Mouse (Mus musculus) forebrain, postnatal 0 days (tissue): ENCODE results near the gene Cd244a. TPM values are rescaled to one million over a fixed set of nuclear protein-coding genes. Genes with fewer than 3 reads are reported as not detected.

Experiments used
- ATAC-seq: fragments of 200-750 bp; cut with Nextera tagmentation; 2 replicates; pipeline ENCODE4 v1.8.0; 2017; ENCODE audit warnings: mild to moderate bottlenecking, moderate library complexity
- DNase-seq: peaks from one replicate; pipeline ENCODE4 v3.0.0-alpha.2; 2015
- H3K27ac ChIP-seq: fragments of 300-500 bp; sonication (generic); 2 replicates; pipeline ENCODE4 v1.5.1; 2014; ENCODE audit warnings: low read depth, mild to moderate bottlenecking, antibody characterized with exemption, low read length, moderate library complexity, mixed read lengths
- H3K27me3 ChIP-seq: fragments of 300-500 bp; sonication (generic); 2 replicates; pipeline ENCODE4 v1.6.1; 2014; ENCODE audit warnings: mild to moderate bottlenecking, low read length, mixed read lengths; ENCODE audit not compliant: insufficient read depth
- H3K36me3 ChIP-seq: fragments of 300-500 bp; sonication (generic); 2 replicates; pipeline ENCODE4 v1.6.1; 2014; ENCODE audit warnings: mild to moderate bottlenecking, moderate library complexity; ENCODE audit not compliant: insufficient read depth
- H3K4me1 ChIP-seq: fragments of 300-500 bp; sonication (generic); 2 replicates; pipeline ENCODE4 v1.6.1; 2014; ENCODE audit warnings: antibody characterized with exemption; ENCODE audit not compliant: insufficient read depth
- H3K4me2 ChIP-seq: fragments of 300-500 bp; sonication (generic); 2 replicates; pipeline ENCODE4 v1.6.1; 2014; ENCODE audit warnings: low read depth, mild to moderate bottlenecking, moderate library complexity
- H3K4me3 ChIP-seq: fragments of 300-500 bp; sonication (generic); 2 replicates; pipeline ENCODE4 v1.5.1; 2014; ENCODE audit warnings: low read depth, low read length, mixed read lengths
- H3K9ac ChIP-seq: fragments of 300-500 bp; sonication (generic); 2 replicates; pipeline ENCODE4 v1.6.1; 2014; ENCODE audit warnings: mild to moderate bottlenecking
- H3K9me3 ChIP-seq: fragments of 300-500 bp; sonication (generic); 2 replicates; pipeline ENCODE4 v1.6.1; 2016; ENCODE audit warnings: low read length
- CTCF ChIP-seq: sonication (generic); IDR thresholded peaks from 2 replicates; pipeline ENCODE4 v1.5.1; 2016; ENCODE audit warnings: antibody characterized with exemption, control low read depth, low read depth
- WGBS: fragments of 180-500 bp; shearing (Covaris S2); extraction: QIAGEN DNeasy Blood & Tissue Kit; methylation state at CpG from one replicate; pipeline ENCODE4 v1.1.7; 2014; 5-methylcytosine and 5-hydroxymethylcytosine counted together
- polyA plus RNA-seq: library from polyadenylated mRNA; unstranded; fragments of >200 nt; fragmentation: Nextera tagmentation; extraction: Ambion mirVana; gene quantifications from 2 replicates; pipeline ENCODE4 v1.2.1, GENCODE M21; 2015
- total RNA-seq: library from RNA; depleted of rRNA; stranded (reverse); fragments of >200 nt; gene quantifications from 2 replicates; pipeline ENCODE4 v1.2.3, GENCODE M21; 2014; rRNA removed

Gene Cd244a
- total RNA-seq = not detected in 2 replicates
- not detected in 2 replicates for polyA plus RNA-seq

DNA sequence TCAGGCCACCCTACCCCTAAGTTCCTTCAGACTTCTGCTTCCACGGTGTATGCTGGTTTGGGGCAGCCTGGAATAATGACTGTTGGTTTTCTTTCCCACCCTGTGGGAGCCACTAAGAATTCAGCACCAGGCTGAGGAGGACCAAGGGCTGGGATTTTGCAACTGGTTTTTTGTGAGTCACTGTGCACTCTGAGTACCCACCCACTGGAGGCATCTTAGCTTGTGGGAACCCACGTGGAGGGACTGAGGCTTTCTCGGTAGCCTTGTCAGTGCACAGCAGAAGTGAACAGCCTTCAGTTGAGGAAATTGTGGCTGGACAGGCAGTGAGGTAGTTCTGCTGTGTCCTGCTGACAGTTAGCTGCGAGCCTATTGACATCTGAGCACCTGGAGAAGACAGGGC is at the start of gene Cd244a:
Cd244a (plus strand) TSS at position 296 of the 400 bp plus-strand sequence.
- Histone ChIP-seq H3K9me3 (no peaks in the 10 kb centered on the region), H3K4me2 (no peak within 1 kb of the TSS), H3K27ac (no peak within 1 kb of the TSS), H3K4me1 (no peaks in the 10 kb centered on the region), H3K36me3 (no peaks in the 10 kb centered on the region), H3K9ac (no peak within 1 kb of the TSS), H3K27me3 (no peaks in the 10 kb centered on the region), H3K4me3 (no peak within 1 kb of the TSS)
- no peak for ATAC-seq
- WGBS = 78% methylated on average over 4 of the region's 4 CpGs
- TF ChIP-seq CTCF = no peak
- no peak for DNase-seq

DNA sequence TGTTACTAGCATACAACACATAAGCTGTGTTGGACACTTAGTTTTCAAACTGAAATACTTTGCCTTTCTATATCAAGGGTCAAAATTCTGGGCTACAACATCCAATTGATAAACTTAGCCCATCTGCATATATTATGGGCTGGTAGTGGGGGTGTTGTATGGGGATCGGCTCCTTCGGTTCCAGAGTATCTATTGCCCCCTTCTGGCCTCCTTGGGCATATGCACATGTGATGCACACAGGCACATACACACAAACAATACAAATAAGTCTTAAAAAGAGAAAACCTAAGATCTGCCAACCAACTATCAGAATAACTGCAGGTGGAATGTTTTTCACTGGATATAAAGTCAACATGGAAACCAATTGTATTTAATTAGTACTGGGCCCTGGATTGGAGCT is 45.8 kb upstream of the Cd244a start:
- 90% methylated on average over 2 of the region's 2 CpGs for WGBS
- no peak for ATAC-seq
- no peak overlapping the region for H3K4me2 ChIP-seq
- no peak overlapping the region for H3K4me3 ChIP-seq
- no peaks in the 10 kb centered on the region for H3K4me1 ChIP-seq
- H3K9me3 ChIP-seq = no peaks in the 10 kb centered on the region
- H3K27me3 ChIP-seq = no peaks in the 10 kb centered on the region
- DNase-seq = no peak
- H3K9ac ChIP-seq = no peak overlapping the region
- H3K27ac ChIP-seq = no peak overlapping the region
- no peaks in the 10 kb centered on the region for H3K36me3 ChIP-seq
- TF ChIP-seq CTCF = peak; percentile 10; the same call in 1 of the 2 replicates

DNA sequence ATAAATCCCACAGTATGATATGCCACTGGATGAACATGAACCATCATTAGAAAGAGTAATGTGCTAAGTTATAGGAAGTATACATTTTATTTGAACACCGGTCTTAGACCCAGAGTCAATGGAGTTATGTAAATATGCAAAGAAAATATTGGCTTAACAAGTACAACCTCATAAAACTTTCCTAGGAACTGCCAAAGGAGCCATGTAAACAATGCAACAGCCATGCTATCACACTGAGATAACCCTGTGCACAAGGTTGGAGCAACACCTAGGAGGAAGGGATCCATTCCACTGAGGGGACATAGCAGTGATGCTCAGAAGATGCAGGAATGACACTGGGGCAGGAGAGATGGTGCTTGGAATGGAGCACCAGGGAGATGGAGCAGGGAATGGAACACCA is 45.2 kb upstream of the Cd244a start:
- ATAC-seq = no peak
- Histone ChIP-seq H3K4me3 (no peak overlapping the region), H3K4me2 (no peak overlapping the region), H3K36me3 (no peaks in the 10 kb centered on the region), H3K27me3 (no peaks in the 10 kb centered on the region), H3K9ac (no peak overlapping the region), H3K4me1 (no peaks in the 10 kb centered on the region), H3K9me3 (no peaks in the 10 kb centered on the region), H3K27ac (no peak overlapping the region)
- WGBS = 94% methylated on average over 1 of the region's 1 CpGs
- no peak for TF ChIP-seq CTCF
- DNase-seq = no peak

DNA sequence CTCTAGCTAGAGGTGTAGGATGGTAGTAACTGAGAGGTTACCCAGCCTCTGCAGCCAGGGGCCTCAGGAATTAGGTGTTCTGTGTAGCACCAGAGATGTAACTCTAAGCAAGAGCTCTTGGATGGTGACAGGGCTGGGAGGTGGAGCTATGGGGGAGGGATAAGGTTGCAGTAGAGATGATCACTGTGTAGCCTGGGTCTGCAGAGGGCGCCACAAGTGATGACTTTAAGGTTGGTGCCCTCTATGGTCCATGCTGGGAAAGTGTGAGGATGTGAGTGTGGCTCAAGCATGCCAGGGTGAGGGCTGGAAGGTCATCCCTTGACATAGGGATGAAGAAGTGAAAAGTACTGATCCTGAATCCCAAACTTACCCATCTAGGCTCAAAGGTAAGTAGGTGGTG is 44.0 kb upstream of the Cd244a start:
- H3K27me3 ChIP-seq = no peaks in the 10 kb centered on the region
- no peak overlapping the region for H3K4me2 ChIP-seq
- H3K36me3 ChIP-seq = no peaks in the 10 kb centered on the region
- no peak for DNase-seq
- no peak overlapping the region for H3K9ac ChIP-seq
- no peak for TF ChIP-seq CTCF
- no peaks in the 10 kb centered on the region for H3K9me3 ChIP-seq
- no peaks in the 10 kb centered on the region for H3K4me1 ChIP-seq
- no peak overlapping the region for H3K27ac ChIP-seq
- WGBS = 14% methylated on average over 1 of the region's 1 CpGs
- no peak overlapping the region for H3K4me3 ChIP-seq
- no peak for ATAC-seq

DNA sequence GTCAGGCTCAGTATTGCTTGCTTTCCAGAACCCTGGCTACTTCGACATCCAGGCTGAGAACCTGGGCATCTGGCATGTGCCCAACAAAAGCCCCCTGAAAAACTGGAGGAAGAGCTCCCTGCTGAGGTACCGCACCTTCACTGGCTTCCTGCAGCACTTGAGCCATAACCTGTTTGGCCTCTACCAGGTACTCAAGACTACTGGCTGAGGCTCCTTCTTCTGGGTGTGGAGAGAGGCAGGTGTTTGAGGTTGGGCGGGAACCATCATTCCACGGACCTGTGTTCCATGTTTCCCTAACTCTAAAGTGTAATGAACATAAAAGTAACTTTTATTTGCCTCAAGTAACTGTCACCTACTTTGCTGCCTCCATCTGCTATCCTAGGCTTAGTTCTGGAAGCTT is 43.4 kb upstream of the Cd244a start:
- no peaks in the 10 kb centered on the region for H3K9me3 ChIP-seq
- no peak for TF ChIP-seq CTCF
- H3K36me3 ChIP-seq = no peaks in the 10 kb centered on the region
- no peak overlapping the region for H3K27ac ChIP-seq
- H3K27me3 ChIP-seq = no peaks in the 10 kb centered on the region
- no peak overlapping the region for H3K4me2 ChIP-seq
- ATAC-seq (no peak), DNase-seq (no peak)
- no peaks in the 10 kb centered on the region for H3K4me1 ChIP-seq
- WGBS = 85% methylated on average over 4 of the region's 4 CpGs
- H3K9ac ChIP-seq = no peak overlapping the region
- no peak overlapping the region for H3K4me3 ChIP-seq

DNA sequence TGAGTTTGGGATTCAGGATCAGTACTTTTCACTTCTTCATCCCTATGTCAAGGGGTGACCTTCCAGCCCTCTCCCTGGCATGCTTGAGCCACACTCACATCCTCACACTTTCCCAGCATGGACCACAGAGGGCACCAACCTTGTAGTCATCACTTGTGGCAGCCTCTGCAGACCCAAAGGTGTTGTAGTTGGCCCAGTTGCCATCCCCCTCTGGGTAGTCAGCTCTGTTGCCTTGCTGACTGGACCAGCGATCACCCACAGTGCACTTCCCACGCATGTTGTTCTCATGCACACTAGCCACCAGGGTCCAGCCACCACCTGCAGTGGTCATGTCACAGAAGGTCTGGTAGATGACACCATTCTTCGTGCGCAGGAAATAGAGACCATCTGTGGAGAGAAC is 27.6 kb upstream of the Cd244a start:
- H3K4me1 ChIP-seq = no peaks in the 10 kb centered on the region
- DNase-seq (no peak), ATAC-seq (no peak)
- H3K4me3 ChIP-seq = no peak overlapping the region
- no peak overlapping the region for H3K9ac ChIP-seq
- no peaks in the 10 kb centered on the region for H3K36me3 ChIP-seq
- no peaks in the 10 kb centered on the region for H3K27me3 ChIP-seq
- TF ChIP-seq CTCF = no peak
- H3K27ac ChIP-seq = no peak overlapping the region
- no peaks in the 10 kb centered on the region for H3K9me3 ChIP-seq
- 95% methylated on average over 4 of the region's 4 CpGs for WGBS
- no peak overlapping the region for H3K4me2 ChIP-seq

DNA sequence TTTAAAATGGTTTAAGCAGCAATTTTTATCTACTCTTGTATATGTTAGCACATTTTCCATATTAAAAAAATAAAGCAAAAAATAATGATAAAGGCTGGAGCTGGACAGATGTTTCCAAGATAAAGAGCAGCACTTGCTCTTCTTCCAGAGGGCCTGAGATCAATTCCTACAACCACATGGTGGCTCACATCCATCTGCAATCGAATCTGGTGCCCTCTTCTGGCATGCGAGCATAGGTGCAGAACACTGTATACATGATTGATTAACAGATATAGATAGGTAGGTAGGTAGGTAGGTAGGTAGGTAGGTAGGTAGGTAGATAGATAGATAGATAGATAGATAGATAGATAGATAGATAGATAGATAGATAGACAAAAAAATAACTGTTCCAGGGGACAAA is 26.2 kb upstream of the Cd244a start:
- 58% methylated on average over 2 of the region's 2 CpGs for WGBS
- Histone ChIP-seq H3K36me3 (no peaks in the 10 kb centered on the region), H3K4me1 (no peaks in the 10 kb centered on the region)

DNA sequence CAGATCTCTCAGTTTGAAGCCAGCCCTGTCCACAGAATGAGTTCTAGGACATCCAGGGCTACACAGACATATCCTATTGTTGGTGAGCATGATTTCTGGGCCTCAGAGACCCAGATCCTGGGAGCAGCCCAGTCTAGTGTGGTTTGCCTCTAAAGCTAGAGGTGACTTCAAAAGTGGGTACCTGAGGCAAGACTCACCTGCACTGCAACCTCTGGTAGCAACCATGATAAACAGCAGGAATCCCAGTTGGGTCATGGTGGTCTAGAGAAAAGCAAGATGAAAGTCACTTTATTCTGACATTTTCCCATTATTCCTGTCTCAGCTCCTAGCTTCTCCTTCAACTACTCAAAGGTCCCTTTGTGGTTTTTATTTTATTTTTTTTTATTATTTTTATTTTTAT is 24.4 kb upstream of the Cd244a start:
- Histone ChIP-seq H3K4me3 (no peak overlapping the region), H3K27me3 (no peaks in the 10 kb centered on the region), H3K4me1 (no peaks in the 10 kb centered on the region), H3K4me2 (no peak overlapping the region), H3K9ac (no peak overlapping the region), H3K9me3 (no peaks in the 10 kb centered on the region), H3K27ac (no peak overlapping the region), H3K36me3 (no peaks in the 10 kb centered on the region)
- ATAC-seq = no peak
- no peak for DNase-seq
- no peak for TF ChIP-seq CTCF

More for the DNA sequence above, 26.2 kb upstream of the Cd244a start:
- H3K27me3 ChIP-seq = no peaks in the 10 kb centered on the region
- no peaks in the 10 kb centered on the region for H3K9me3 ChIP-seq
- no peak overlapping the region for H3K4me3 ChIP-seq
- DNase-seq (no peak), ATAC-seq (no peak)
- no peak overlapping the region for H3K4me2 ChIP-seq
- H3K9ac ChIP-seq = no peak overlapping the region
- H3K27ac ChIP-seq = no peak overlapping the region
- no peak for TF ChIP-seq CTCF
